Mouse (Mus musculus): ENCODE data around the gene Jakmip3. TPM values are rescaled to one million over a fixed set of nuclear protein-coding genes. Genes with fewer than 3 reads are reported as not detected.

Jakmip3 gene
- 0.12 and 0.21 TPM in 2 replicates for polyA plus RNA-seq (2014; fragmentation: Nextera tagmentation; extraction: Ambion mirVana)

GRCm38 (mm10) chr7:138940612-138941461, at the start of gene Jakmip3:
Jakmip3 (plus strand) TSS chr7:138940730.
- Histone ChIP-seq H3K9ac (replicated peaks; ENCODE audit: low read depth, low read length) (no peak within 1 kb of the TSS), H3K9me3 (ENCODE audit: control insufficient read depth, low read depth, low read length) (no peaks in the 10 kb centered on the region), H3K27me3 (ENCODE audit: control insufficient read depth, insufficient read depth, low read length) (peaks cover 31% of the 10 kb centered on the region), H3K4me2 (replicated peaks; ENCODE audit: low read depth, low read length) (peak within 1 kb of the TSS; percentile 76), H3K36me3 (ENCODE audit: control insufficient read depth, insufficient read depth, low read length) (no peaks in the 10 kb centered on the region), H3K27ac (ENCODE audit: low read length) (no peak within 1 kb of the TSS), H3K4me3 (ENCODE audit: low read depth, low read length) (peak within 1 kb of the TSS; percentile 40), H3K4me1 (ENCODE audit: control insufficient read depth, insufficient read depth, low read length) (peaks cover 3% of the 10 kb centered on the region; the same call in 1 of the 2 replicates)
- 0 out of 2 replicates have a peak, but pooled peaks have one; percentile 14 for ATAC-seq (ENCODE audit: insufficient number of reproducible peaks, insufficient read depth, low FRiP score, low read depth)
- WGBS, result 1% methylated on average over 78 of the region's 78 CpGs

- Histone ChIP-seq H3K4me3 (ENCODE audit: low read depth, low read length) (no peak overlapping the region), H3K9me3 (ENCODE audit: control insufficient read depth, low read depth, low read length) (no peaks in the 10 kb centered on the region), H3K36me3 (ENCODE audit: control insufficient read depth, insufficient read depth, low read length) (peaks cover 8% of the 10 kb centered on the region), H3K4me1 (ENCODE audit: control insufficient read depth, insufficient read depth, low read length) (no peaks in the 10 kb centered on the region), H3K9ac (replicated peaks; ENCODE audit: low read depth, low read length) (no peak overlapping the region), H3K27ac (ENCODE audit: low read length) (no peak overlapping the region), H3K27me3 (ENCODE audit: control insufficient read depth, insufficient read depth, low read length) (no peaks in the 10 kb centered on the region), H3K4me2 (replicated peaks; ENCODE audit: low read depth, low read length) (no peak overlapping the region)
- WGBS, result 59% methylated on average over 2 of the region's 2 CpGs
- no peak for ATAC-seq (ENCODE audit: insufficient number of reproducible peaks, insufficient read depth, low FRiP score, low read depth)
Observed at GRCm38 (mm10) chr7:138898122-138898521, 42.4 kb upstream of the Jakmip3 start.

GRCm38 (mm10) chr7:138898743-138899142, 41.8 kb upstream of the Jakmip3 start:
- H3K9me3 ChIP-seq (ENCODE audit: control insufficient read depth, low read depth, low read length), result no peaks in the 10 kb centered on the region
- ATAC-seq (ENCODE audit: insufficient number of reproducible peaks, insufficient read depth, low FRiP score, low read depth), result no peak
- H3K4me1 ChIP-seq (ENCODE audit: control insufficient read depth, insufficient read depth, low read length), result no peaks in the 10 kb centered on the region
- no peak overlapping the region for H3K4me3 ChIP-seq (ENCODE audit: low read depth, low read length)
- WGBS, result 76% methylated on average over 4 of the region's 4 CpGs
- H3K27me3 ChIP-seq (ENCODE audit: control insufficient read depth, insufficient read depth, low read length), result no peaks in the 10 kb centered on the region
- no peak overlapping the region for H3K27ac ChIP-seq (ENCODE audit: low read length)
- H3K4me2 ChIP-seq (replicated peaks; ENCODE audit: low read depth, low read length), result no peak overlapping the region
- no peak overlapping the region for H3K9ac ChIP-seq (replicated peaks; ENCODE audit: low read depth, low read length)
- H3K36me3 ChIP-seq (ENCODE audit: control insufficient read depth, insufficient read depth, low read length), result peaks cover 7% of the 10 kb centered on the region

DNA sequence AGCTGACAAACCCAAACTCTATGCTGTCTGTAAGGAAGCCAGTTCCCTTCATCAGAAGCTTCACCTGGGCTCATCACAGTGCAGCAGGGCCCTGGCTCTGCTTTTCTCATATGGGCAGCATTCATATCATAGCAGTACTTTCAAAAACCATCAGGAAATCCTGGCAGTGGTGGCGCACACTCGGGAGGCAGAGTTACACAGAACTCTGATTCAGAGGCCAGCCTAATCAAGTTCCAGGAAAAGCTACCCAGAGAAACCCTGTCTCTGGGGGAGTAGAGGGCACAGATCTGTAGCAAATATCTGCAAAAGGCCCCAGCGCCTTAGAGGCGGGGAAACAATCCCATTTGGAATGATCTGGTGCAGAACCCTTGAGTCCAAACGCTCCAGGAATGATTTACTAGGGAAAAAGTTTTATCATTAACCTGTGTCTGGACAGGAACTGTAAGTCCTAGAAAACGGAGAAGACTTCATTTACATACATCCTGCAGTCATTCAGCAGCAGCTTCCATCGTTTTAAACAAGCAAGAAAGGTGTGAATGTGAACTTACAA, 36.6 kb upstream of the Jakmip3 start:
- no peak overlapping the region for H3K4me3 ChIP-seq (ENCODE audit: low read depth, low read length)
- H3K4me2 ChIP-seq (replicated peaks; ENCODE audit: low read depth, low read length), result no peak overlapping the region
- H3K27ac ChIP-seq (ENCODE audit: low read length), result no peak overlapping the region
- ATAC-seq (ENCODE audit: insufficient number of reproducible peaks, insufficient read depth, low FRiP score, low read depth), result no peak
- no peak overlapping the region for H3K9ac ChIP-seq (replicated peaks; ENCODE audit: low read depth, low read length)
- H3K4me1 ChIP-seq (ENCODE audit: control insufficient read depth, insufficient read depth, low read length), result 0 out of 2 replicates have a peak, but pooled peaks cover 11% of the 10 kb centered on the region
- H3K27me3 ChIP-seq (ENCODE audit: control insufficient read depth, insufficient read depth, low read length), result no peaks in the 10 kb centered on the region
- no peaks in the 10 kb centered on the region for H3K9me3 ChIP-seq (ENCODE audit: control insufficient read depth, low read depth, low read length)
- WGBS, result 67% methylated on average over 7 of the region's 7 CpGs
- no peaks in the 10 kb centered on the region for H3K36me3 ChIP-seq (ENCODE audit: control insufficient read depth, insufficient read depth, low read length)

DNA sequence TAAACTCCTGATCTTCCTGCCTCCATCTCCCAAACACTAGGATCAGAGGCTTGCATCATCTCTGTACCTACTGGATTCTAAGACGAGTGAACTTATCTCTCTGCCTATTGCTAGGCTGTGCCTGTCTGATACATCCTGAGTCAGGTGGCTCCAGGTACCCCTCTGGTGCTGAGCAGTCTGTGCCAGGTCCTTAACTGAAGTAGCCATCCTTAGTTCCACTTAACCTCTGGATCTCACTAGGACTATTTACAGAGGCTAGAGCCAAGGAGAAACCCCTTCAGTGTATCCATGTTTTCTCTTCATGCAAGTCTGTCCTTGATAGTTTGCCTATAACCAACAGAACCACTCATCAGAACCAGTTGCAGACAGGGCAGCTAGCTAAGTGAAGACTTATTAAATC, 34.1 kb upstream of the Jakmip3 start:
- Histone ChIP-seq H3K36me3 (ENCODE audit: control insufficient read depth, insufficient read depth, low read length) (no peaks in the 10 kb centered on the region), H3K4me2 (replicated peaks; ENCODE audit: low read depth, low read length) (peak overlapping the region; percentile 70), H3K27me3 (ENCODE audit: control insufficient read depth, insufficient read depth, low read length) (no peaks in the 10 kb centered on the region), H3K27ac (ENCODE audit: low read length) (no peak overlapping the region), H3K4me3 (ENCODE audit: low read depth, low read length) (peak overlapping the region; percentile 52), H3K4me1 (ENCODE audit: control insufficient read depth, insufficient read depth, low read length) (peaks cover 16% of the 10 kb centered on the region; the same call in 1 of the 2 replicates), H3K9ac (replicated peaks; ENCODE audit: low read depth, low read length) (no peak overlapping the region), H3K9me3 (ENCODE audit: control insufficient read depth, low read depth, low read length) (no peaks in the 10 kb centered on the region)
- WGBS, result 65% methylated on average over 1 of the region's 1 CpGs
- no peak for ATAC-seq (ENCODE audit: insufficient number of reproducible peaks, insufficient read depth, low FRiP score, low read depth)

DNA sequence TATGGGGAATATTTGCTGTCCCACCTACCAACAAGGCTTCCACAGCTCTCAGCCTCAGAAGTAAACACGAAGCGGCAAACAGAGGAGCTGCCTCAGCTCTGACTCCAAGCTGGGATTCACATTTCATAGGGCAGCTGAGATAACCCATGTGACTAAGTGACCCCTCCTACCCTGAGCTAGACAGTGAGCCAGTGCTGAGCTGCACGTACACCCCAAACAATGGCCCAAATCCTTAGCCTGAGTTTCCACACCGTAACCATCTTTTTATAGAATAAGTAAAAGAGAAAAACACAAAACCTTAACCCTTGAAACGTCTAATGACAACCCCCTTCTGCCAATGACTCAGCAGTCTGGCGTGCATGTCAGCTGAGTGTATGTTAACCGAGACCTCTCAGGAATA, 33.5 kb upstream of the Jakmip3 start:
- WGBS, result 7% methylated on average over 7 of the region's 7 CpGs
- peak overlapping the region; percentile 70 for H3K4me2 ChIP-seq (replicated peaks; ENCODE audit: low read depth, low read length)
- no peaks in the 10 kb centered on the region for H3K36me3 ChIP-seq (ENCODE audit: control insufficient read depth, insufficient read depth, low read length)
- peak overlapping the region; percentile 52 for H3K4me3 ChIP-seq (ENCODE audit: low read depth, low read length)
- H3K27me3 ChIP-seq (ENCODE audit: control insufficient read depth, insufficient read depth, low read length), result no peaks in the 10 kb centered on the region
- no peak for ATAC-seq (ENCODE audit: insufficient number of reproducible peaks, insufficient read depth, low FRiP score, low read depth)
- peaks cover 16% of the 10 kb centered on the region; the same call in 1 of the 2 replicates for H3K4me1 ChIP-seq (ENCODE audit: control insufficient read depth, insufficient read depth, low read length)
- H3K27ac ChIP-seq (ENCODE audit: low read length), result no peak overlapping the region
- H3K9me3 ChIP-seq (ENCODE audit: control insufficient read depth, low read depth, low read length), result no peaks in the 10 kb centered on the region
- no peak overlapping the region for H3K9ac ChIP-seq (replicated peaks; ENCODE audit: low read depth, low read length)

- no peak for ATAC-seq (ENCODE audit: insufficient number of reproducible peaks, insufficient read depth, low FRiP score, low read depth)
- H3K4me3 ChIP-seq (ENCODE audit: low read depth, low read length), result peak overlapping the region; percentile 52
- peak overlapping the region; percentile 70 for H3K4me2 ChIP-seq (replicated peaks; ENCODE audit: low read depth, low read length)
- H3K9ac ChIP-seq (replicated peaks; ENCODE audit: low read depth, low read length), result peak overlapping the region; percentile 73; the same call in 1 of the 2 replicates
- no peaks in the 10 kb centered on the region for H3K36me3 ChIP-seq (ENCODE audit: control insufficient read depth, insufficient read depth, low read length)
- H3K4me1 ChIP-seq (ENCODE audit: control insufficient read depth, insufficient read depth, low read length), result peaks cover 16% of the 10 kb centered on the region; the same call in 1 of the 2 replicates
- 62% methylated on average over 5 of the region's 5 CpGs for WGBS
- no peaks in the 10 kb centered on the region for H3K27me3 ChIP-seq (ENCODE audit: control insufficient read depth, insufficient read depth, low read length)
- H3K27ac ChIP-seq (ENCODE audit: low read length), result no peak overlapping the region
- H3K9me3 ChIP-seq (ENCODE audit: control insufficient read depth, low read depth, low read length), result no peaks in the 10 kb centered on the region
Observed at GRCm38 (mm10) chr7:138907976-138908375, 32.6 kb upstream of the Jakmip3 start.

DNA sequence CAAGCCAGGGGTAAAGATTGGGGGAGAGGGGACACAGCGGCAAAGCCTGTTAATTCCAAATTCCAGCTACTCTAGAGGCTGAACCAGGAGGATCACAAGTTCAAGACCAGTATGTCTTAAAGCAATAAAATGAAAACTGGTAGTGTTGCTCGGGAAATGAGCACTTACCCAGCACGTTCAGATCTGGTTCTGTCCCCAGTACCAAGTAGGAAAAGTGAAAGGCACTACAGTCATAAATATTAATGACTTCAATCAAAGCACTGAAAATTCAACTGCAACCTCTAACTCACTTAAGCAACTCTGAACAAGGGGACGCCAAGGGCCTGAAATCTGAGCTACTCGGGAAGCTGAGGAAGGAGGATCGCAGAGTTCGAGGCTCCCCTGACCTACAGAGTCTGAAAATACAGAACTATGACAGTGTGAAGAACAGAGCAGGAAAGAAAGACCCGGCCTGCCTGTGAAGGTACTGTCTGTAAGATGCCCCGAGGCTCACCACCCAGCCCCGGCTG, 31.7 kb upstream of the Jakmip3 start:
- Histone ChIP-seq H3K4me1 (ENCODE audit: control insufficient read depth, insufficient read depth, low read length) (peaks cover 16% of the 10 kb centered on the region; the same call in 1 of the 2 replicates), H3K27ac (ENCODE audit: low read length) (peak overlapping the region; percentile 74; the same call in 1 of the 2 replicates), H3K4me3 (ENCODE audit: low read depth, low read length) (peak overlapping the region; percentile 52), H3K27me3 (ENCODE audit: control insufficient read depth, insufficient read depth, low read length) (no peaks in the 10 kb centered on the region), H3K9ac (replicated peaks; ENCODE audit: low read depth, low read length) (peak overlapping the region; percentile 73), H3K4me2 (replicated peaks; ENCODE audit: low read depth, low read length) (peak overlapping the region; percentile 70), H3K36me3 (ENCODE audit: control insufficient read depth, insufficient read depth, low read length) (no peaks in the 10 kb centered on the region), H3K9me3 (ENCODE audit: control insufficient read depth, low read depth, low read length) (no peaks in the 10 kb centered on the region)
- 6% methylated on average over 10 of the region's 10 CpGs for WGBS
- ATAC-seq (ENCODE audit: insufficient number of reproducible peaks, insufficient read depth, low FRiP score, low read depth), result no peak

All from stomach, embryonic 14.5 days (tissue).